Mouse (Mus musculus) heart, embryonic 13.5 days (tissue): ENCODE measurements around the gene Mmp27. TPM values are rescaled to one million over a fixed set of nuclear protein-coding genes. Genes with fewer than 3 reads are reported as not detected.
A peak's percentile ranks its signal among the peaks of the same experiment; 100 is the strongest.

Experiments
- ATAC-seq: fragments of 200-750 bp; cut with Nextera tagmentation; 2 replicates; pipeline ENCODE4 v1.8.0; 2017; ENCODE audit warnings: moderate TSS enrichment; ENCODE audit not compliant: insufficient number of reproducible peaks, low FRiP score, low TSS enrichment; ENCODE audit errors: extremely low read depth
- H3K27ac ChIP-seq: fragments of 300-500 bp; sonication (generic); replicated peaks from 2 replicates; pipeline ENCODE4 v1.5.1; 2015; ENCODE audit warnings: moderate library complexity, mild to moderate bottlenecking, inconsistent platforms
- H3K27me3 ChIP-seq: fragments of 300-500 bp; sonication (generic); replicated peaks from 2 replicates; pipeline ENCODE4 v1.6.1; 2015; ENCODE audit warnings: mild to moderate bottlenecking, inconsistent platforms
- H3K36me3 ChIP-seq: fragments of 300-500 bp; sonication (generic); 2 replicates; pipeline ENCODE4 v1.6.1; 2015; ENCODE audit warnings: mild to moderate bottlenecking, inconsistent platforms
- H3K4me1 ChIP-seq: fragments of 300-500 bp; sonication (generic); 2 replicates; pipeline ENCODE4 v1.6.1; 2015; ENCODE audit warnings: inconsistent platforms
- H3K4me2 ChIP-seq: fragments of 300-500 bp; sonication (generic); 2 replicates; pipeline ENCODE4 v1.6.1; 2015; ENCODE audit warnings: inconsistent platforms, mild to moderate bottlenecking, moderate library complexity
- H3K4me3 ChIP-seq: fragments of 300-500 bp; sonication (generic); 2 replicates; pipeline ENCODE4 v1.5.1; 2015; ENCODE audit warnings: moderate library complexity, mild to moderate bottlenecking, inconsistent platforms
- H3K9ac ChIP-seq: fragments of 300-500 bp; sonication (generic); 2 replicates; pipeline ENCODE4 v1.6.1; 2015; ENCODE audit warnings: inconsistent platforms, mild to moderate bottlenecking, moderate library complexity
- H3K9me3 ChIP-seq: fragments of 300-500 bp; sonication (generic); 2 replicates; pipeline ENCODE4 v1.6.1; 2016; ENCODE audit warnings: inconsistent platforms
- WGBS: fragments of 180-500 bp; shearing (Covaris S2); methylation state at CpG from one replicate; pipeline ENCODE4 v1.1.7; 2015; ENCODE audit warnings: mixed read lengths; 5-methylcytosine and 5-hydroxymethylcytosine counted together
- polyA plus RNA-seq: library from polyadenylated mRNA; unstranded; fragments of >200 nt; fragmentation: Nextera tagmentation; extraction: Ambion mirVana; gene quantifications from 2 replicates; pipeline ENCODE4 v1.2.1, GENCODE M21; 2015

The Mmp27 gene
- polyA plus RNA-seq: not detected in 2 replicates

DNA sequence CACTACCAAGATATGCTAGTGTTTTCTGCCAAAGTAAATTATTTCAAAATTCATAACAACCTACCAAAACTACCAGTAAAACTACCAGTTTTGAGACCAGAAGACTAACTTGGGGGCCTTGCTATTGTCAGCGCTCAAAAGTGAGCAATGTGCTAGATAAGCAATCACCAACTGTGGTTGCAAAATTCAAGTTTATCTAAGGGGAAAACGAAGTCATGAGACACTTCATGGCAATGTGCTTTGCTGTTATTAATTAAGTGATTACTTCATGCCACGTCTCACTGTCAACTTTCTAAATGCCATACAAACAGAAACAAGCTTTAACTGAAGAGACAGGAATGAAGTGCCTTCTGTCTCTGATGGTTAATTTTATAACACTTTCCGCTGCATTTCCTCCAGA, at the start of gene Mmp27:
Mmp27 (plus strand) TSS at position 235 of the 400 bp plus-strand sequence.
- Histone ChIP-seq H3K4me1 (no peaks in the 10 kb centered on the region), H3K36me3 (no peaks in the 10 kb centered on the region), H3K27me3 (no peaks in the 10 kb centered on the region), H3K27ac (no peak within 1 kb of the TSS), H3K9ac (no peak within 1 kb of the TSS), H3K4me2 (no peak within 1 kb of the TSS), H3K4me3 (no peak within 1 kb of the TSS), H3K9me3 (no peaks in the 10 kb centered on the region)
- 47% methylated on average over 4 of the region's 4 CpGs for WGBS
- ATAC-seq: no peak

- H3K9ac ChIP-seq: no peak overlapping the region
- H3K27ac ChIP-seq: no peak overlapping the region
- H3K4me1 ChIP-seq: no peaks in the 10 kb centered on the region
- H3K4me3 ChIP-seq: no peak overlapping the region
- H3K27me3 ChIP-seq: no peaks in the 10 kb centered on the region
- H3K9me3 ChIP-seq: no peaks in the 10 kb centered on the region
- H3K4me2 ChIP-seq: no peak overlapping the region
- WGBS: 62% methylated on average over 4 of the region's 4 CpGs
- ATAC-seq: no peak
- no peaks in the 10 kb centered on the region for H3K36me3 ChIP-seq
Observed at GRCm38 (mm10) chr9:7526255-7526940, 44.8 kb upstream of the Mmp27 start.

GRCm38 (mm10) chr9:7542763-7543162, 28.4 kb upstream of the Mmp27 start:
- Histone ChIP-seq H3K9ac (no peak overlapping the region), H3K36me3 (no peaks in the 10 kb centered on the region), H3K4me2 (no peak overlapping the region), H3K4me3 (no peak overlapping the region), H3K27me3 (no peaks in the 10 kb centered on the region), H3K9me3 (no peaks in the 10 kb centered on the region), H3K4me1 (peaks cover 5% of the 10 kb centered on the region; the same call in 1 of the 2 replicates), H3K27ac (no peak overlapping the region)
- no peak for ATAC-seq

DNA sequence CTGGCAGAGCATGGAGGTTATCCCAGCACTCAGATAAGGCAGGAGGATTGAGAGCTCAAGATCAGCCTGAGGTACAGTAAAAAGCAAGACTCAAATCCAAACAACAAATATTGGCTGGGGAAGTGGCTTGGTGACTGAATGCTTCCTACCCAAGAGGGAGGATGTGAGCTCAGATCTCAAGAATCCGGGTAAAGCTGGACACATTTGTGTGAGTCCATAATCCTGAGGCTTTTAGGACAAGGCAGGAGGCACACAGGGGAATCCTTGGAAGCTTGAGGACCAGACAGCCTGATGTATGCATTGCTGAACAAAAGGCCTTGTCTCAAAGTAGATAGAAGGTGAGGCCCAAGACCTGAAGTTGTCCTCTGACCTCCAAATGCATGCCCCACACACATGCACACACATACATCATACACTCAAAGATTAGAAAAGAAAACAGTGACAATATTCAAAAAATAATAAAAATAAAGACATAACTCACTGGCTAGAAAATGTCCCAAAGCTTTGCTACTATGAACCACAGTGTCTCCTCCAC, 26.2 kb upstream of the Mmp27 start:
- Histone ChIP-seq H3K27me3 (no peaks in the 10 kb centered on the region), H3K4me2 (no peak overlapping the region), H3K9me3 (no peaks in the 10 kb centered on the region), H3K36me3 (no peaks in the 10 kb centered on the region), H3K4me3 (no peak overlapping the region), H3K9ac (no peak overlapping the region), H3K4me1 (peaks cover 5% of the 10 kb centered on the region; the same call in 1 of the 2 replicates), H3K27ac (peak overlapping the region; percentile 29; the same call in 1 of the 2 replicates)
- ATAC-seq: no peak
- WGBS: 42% methylated on average over 1 of the region's 1 CpGs

GRCm38 (mm10) chr9:7545471-7545870, 25.7 kb upstream of the Mmp27 start:
- H3K4me2 ChIP-seq: no peak overlapping the region
- no peak overlapping the region for H3K9ac ChIP-seq
- H3K9me3 ChIP-seq: no peaks in the 10 kb centered on the region
- 37% methylated on average over 1 of the region's 1 CpGs for WGBS
- no peaks in the 10 kb centered on the region for H3K27me3 ChIP-seq
- H3K36me3 ChIP-seq: no peaks in the 10 kb centered on the region
- H3K4me3 ChIP-seq: no peak overlapping the region
- ATAC-seq: 0 out of 2 replicates have a peak, but pooled peaks have one; percentile 51
- peaks cover 5% of the 10 kb centered on the region; the same call in 1 of the 2 replicates for H3K4me1 ChIP-seq
- no peak overlapping the region for H3K27ac ChIP-seq

DNA sequence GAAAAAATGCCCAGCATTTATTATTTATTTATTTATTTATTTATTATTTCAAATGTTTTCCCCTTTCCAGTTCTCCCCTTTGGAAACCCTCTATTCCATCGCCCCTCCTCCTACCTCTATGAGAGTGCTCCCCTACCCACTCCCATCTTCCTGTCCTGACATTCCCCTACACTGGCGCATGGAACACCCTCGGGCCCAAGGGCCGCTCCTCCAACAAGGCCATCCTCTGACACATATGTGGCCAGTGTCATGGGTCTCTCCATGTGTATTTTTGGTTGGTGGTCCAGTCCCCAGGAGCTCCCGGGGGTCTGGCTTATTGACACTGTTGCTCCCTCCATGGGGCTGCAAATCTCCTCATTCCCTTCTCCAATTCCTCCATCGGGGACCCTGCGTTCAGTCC, 25.3 kb upstream of the Mmp27 start:
- H3K9me3 ChIP-seq: no peaks in the 10 kb centered on the region
- no peak overlapping the region for H3K9ac ChIP-seq
- H3K4me2 ChIP-seq: no peak overlapping the region
- H3K4me3 ChIP-seq: no peak overlapping the region
- peaks cover 5% of the 10 kb centered on the region; the same call in 1 of the 2 replicates for H3K4me1 ChIP-seq
- no peaks in the 10 kb centered on the region for H3K36me3 ChIP-seq
- WGBS: 70% methylated on average over 7 of the region's 7 CpGs
- H3K27me3 ChIP-seq: no peaks in the 10 kb centered on the region
- ATAC-seq: no peak
- H3K27ac ChIP-seq: no peak overlapping the region

- ATAC-seq: no peak
- Histone ChIP-seq H3K27ac (no peak overlapping the region), H3K4me2 (no peak overlapping the region), H3K4me3 (no peak overlapping the region), H3K9ac (no peak overlapping the region), H3K27me3 (no peaks in the 10 kb centered on the region), H3K4me1 (no peaks in the 10 kb centered on the region), H3K9me3 (no peaks in the 10 kb centered on the region), H3K36me3 (no peaks in the 10 kb centered on the region)
Observed at GRCm38 (mm10) chr9:7551943-7552342, 19.3 kb upstream of the Mmp27 start.

GRCm38 (mm10) chr9:7553536-7553935, 17.7 kb upstream of the Mmp27 start:
- ATAC-seq: no peak
- H3K9me3 ChIP-seq: no peaks in the 10 kb centered on the region
- H3K9ac ChIP-seq: no peak overlapping the region
- no peak overlapping the region for H3K27ac ChIP-seq
- no peak overlapping the region for H3K4me3 ChIP-seq
- no peaks in the 10 kb centered on the region for H3K27me3 ChIP-seq
- no peak overlapping the region for H3K4me2 ChIP-seq
- no peaks in the 10 kb centered on the region for H3K4me1 ChIP-seq
- WGBS: 61% methylated on average over 3 of the region's 3 CpGs
- no peaks in the 10 kb centered on the region for H3K36me3 ChIP-seq

- H3K4me2 ChIP-seq: no peak overlapping the region
- H3K4me1 ChIP-seq: no peaks in the 10 kb centered on the region
- H3K9me3 ChIP-seq: no peaks in the 10 kb centered on the region
- H3K27ac ChIP-seq: no peak overlapping the region
- WGBS: 26% methylated on average over 3 of the region's 3 CpGs
- H3K4me3 ChIP-seq: no peak overlapping the region
- H3K36me3 ChIP-seq: no peaks in the 10 kb centered on the region
- no peak overlapping the region for H3K9ac ChIP-seq
- no peak for ATAC-seq
- H3K27me3 ChIP-seq: no peaks in the 10 kb centered on the region
Observed at GRCm38 (mm10) chr9:7554382-7554781, 16.8 kb upstream of the Mmp27 start.

GRCm38 (mm10) chr9:7558221-7559017, 12.8 kb upstream of the Mmp27 start, which contains the start of gene Mmp8:
Gene Mmp8 (plus strand): TSS chr9:7558456.
- H3K9me3 ChIP-seq: no peaks in the 10 kb centered on the region
- no peaks in the 10 kb centered on the region for H3K4me1 ChIP-seq
- no peak for ATAC-seq
- no peak within 1 kb of the TSS for H3K4me2 ChIP-seq
- H3K27me3 ChIP-seq: no peaks in the 10 kb centered on the region
- 63% methylated on average over 8 of the region's 8 CpGs for WGBS
- H3K4me3 ChIP-seq: no peak within 1 kb of the TSS
- no peak within 1 kb of the TSS for H3K27ac ChIP-seq
- H3K36me3 ChIP-seq: no peaks in the 10 kb centered on the region
- H3K9ac ChIP-seq: no peak within 1 kb of the TSS

GRCm38 (mm10) chr9:7560026-7560425, 11.2 kb upstream of the Mmp27 start:
- WGBS: 77% methylated on average over 4 of the region's 4 CpGs
- no peaks in the 10 kb centered on the region for H3K4me1 ChIP-seq

More at GRCm38 (mm10) chr9:7560026-7560425, 11.2 kb upstream of the Mmp27 start:
- H3K27ac ChIP-seq: no peak overlapping the region
- no peaks in the 10 kb centered on the region for H3K36me3 ChIP-seq
- no peak overlapping the region for H3K9ac ChIP-seq
- no peak overlapping the region for H3K4me3 ChIP-seq
- no peak for ATAC-seq
- H3K4me2 ChIP-seq: no peak overlapping the region
- H3K27me3 ChIP-seq: no peaks in the 10 kb centered on the region
- no peaks in the 10 kb centered on the region for H3K9me3 ChIP-seq
